Mouse (Mus musculus) kidney, adult 2 months (tissue): ENCODE measurements at regions not wholly inside any gene's neighbourhood (a gene's known extent, or its start where the extent isn't known, plus 50 kb on each side); places are given as distances from the start of the nearest gene placed in this dataset.
A peak's percentile ranks its signal among the peaks of the same experiment; 100 is the strongest.

Experiments used
- DNase-seq: peaks from one replicate; pipeline ENCODE4 v3.0.0; 2021
- H3K27ac ChIP-seq: fragments of 200-500 bp; 2 replicates; pipeline ENCODE4 v1.5.1; 2012; ENCODE audit warnings: low read depth, low read length, control low read depth, inconsistent platforms; ENCODE audit not compliant: insufficient read depth
- H3K27me3 ChIP-seq: fragments of 200-500 bp; replicated peaks from 2 replicates; pipeline ENCODE4 v1.6.1; 2012; ENCODE audit warnings: mild to moderate bottlenecking, moderate library complexity, low read length, inconsistent platforms; ENCODE audit not compliant: control insufficient read depth, insufficient read depth
- H3K36me3 ChIP-seq: fragments of 200-500 bp; 2 replicates; pipeline ENCODE4 v1.6.1; 2012; ENCODE audit warnings: mild to moderate bottlenecking, moderate library complexity, low read length, inconsistent platforms; ENCODE audit not compliant: control insufficient read depth, insufficient read depth
- H3K4me1 ChIP-seq: fragments of 200-500 bp; 2 replicates; pipeline ENCODE4 v1.6.1; 2011; ENCODE audit warnings: low read length; ENCODE audit not compliant: control insufficient read depth, insufficient read depth
- H3K4me3 ChIP-seq: fragments of 200-500 bp; 2 replicates; pipeline ENCODE4 v1.5.1; 2011; ENCODE audit warnings: mild to moderate bottlenecking, low read depth, low read length, control low read depth; ENCODE audit not compliant: insufficient read depth
- CTCF ChIP-seq: fragments of 200-500 bp; conservative IDR thresholded peaks from 2 replicates; pipeline ENCODE4 v1.5.1; 2011; ENCODE audit warnings: low read depth, mild to moderate bottlenecking, control low read depth, low read length, moderate library complexity, mixed read lengths; ENCODE audit not compliant: insufficient read depth, insufficient read length
- POLR2A ChIP-seq: fragments of 200-500 bp; IDR thresholded peaks from one replicate; pipeline ENCODE4 v1.6.1; 2011; ENCODE audit warnings: low read depth, low read length, control low read depth
- WGBS: fragments of 180-500 bp; shearing (Covaris S2); methylation state at CpG from one replicate; pipeline ENCODE4 v1.1.7; 2018; 5-methylcytosine and 5-hydroxymethylcytosine counted together

DNA sequence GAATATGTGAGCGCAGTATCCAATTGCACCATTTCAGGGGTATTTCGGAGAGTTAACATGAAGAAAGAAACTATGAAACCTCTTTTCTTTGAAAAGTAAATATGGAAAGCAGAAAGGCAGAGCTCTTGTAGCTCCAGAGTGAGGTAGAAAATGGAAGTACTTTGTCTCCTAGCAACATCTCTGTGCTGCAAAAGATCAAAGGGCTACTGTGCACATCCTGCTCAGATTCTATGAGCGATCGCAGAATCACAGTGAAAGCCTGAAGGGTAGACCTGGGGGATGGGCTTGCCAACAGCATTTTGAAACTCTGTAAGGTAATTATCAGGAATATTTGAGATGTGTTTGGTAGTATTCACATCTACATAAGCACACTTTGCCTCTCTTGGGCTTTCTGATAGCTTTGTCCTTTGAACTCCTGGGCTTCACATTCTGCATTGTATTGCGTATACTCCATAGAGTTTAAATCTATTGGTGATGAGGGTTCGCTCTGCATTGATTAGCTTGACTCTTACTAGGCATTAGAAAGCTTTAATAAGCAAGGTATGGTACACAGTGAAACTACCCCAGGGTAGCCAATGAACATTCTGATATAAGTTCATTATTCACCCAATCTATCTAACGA, 459.5 kb upstream of the Lmcd1 start:
- TF ChIP-seq POLR2A: no peak
- TF ChIP-seq CTCF: no peak
- Histone ChIP-seq H3K27ac (no peak overlapping the region), H3K27me3 (no peaks in the 10 kb centered on the region), H3K36me3 (no peaks in the 10 kb centered on the region), H3K4me1 (no peaks in the 10 kb centered on the region), H3K4me3 (no peak overlapping the region)
- 88% methylated on average over 7 of the region's 7 CpGs for WGBS
- no peak for DNase-seq

- Histone ChIP-seq H3K27me3 (no peaks in the 10 kb centered on the region), H3K4me1 (no peaks in the 10 kb centered on the region), H3K36me3 (no peaks in the 10 kb centered on the region), H3K4me3 (no peak overlapping the region), H3K27ac (no peak overlapping the region)
- TF ChIP-seq CTCF (no peak), POLR2A (no peak)
- no peak for DNase-seq
These were observed 458.4 kb upstream of the Lmcd1 start for GRCm38 (mm10) chr6:111815150-111815549.

GRCm38 (mm10) chr6:111820265-111820664, 453.3 kb upstream of the Lmcd1 start:
- H3K27me3 ChIP-seq: no peaks in the 10 kb centered on the region
- TF ChIP-seq POLR2A (no peak), CTCF (no peak)
- WGBS: 76% methylated on average over 3 of the region's 3 CpGs
- DNase-seq: no peak
- no peaks in the 10 kb centered on the region for H3K36me3 ChIP-seq
- H3K4me1 ChIP-seq: no peaks in the 10 kb centered on the region
- no peak overlapping the region for H3K27ac ChIP-seq
- H3K4me3 ChIP-seq: no peak overlapping the region

DNA sequence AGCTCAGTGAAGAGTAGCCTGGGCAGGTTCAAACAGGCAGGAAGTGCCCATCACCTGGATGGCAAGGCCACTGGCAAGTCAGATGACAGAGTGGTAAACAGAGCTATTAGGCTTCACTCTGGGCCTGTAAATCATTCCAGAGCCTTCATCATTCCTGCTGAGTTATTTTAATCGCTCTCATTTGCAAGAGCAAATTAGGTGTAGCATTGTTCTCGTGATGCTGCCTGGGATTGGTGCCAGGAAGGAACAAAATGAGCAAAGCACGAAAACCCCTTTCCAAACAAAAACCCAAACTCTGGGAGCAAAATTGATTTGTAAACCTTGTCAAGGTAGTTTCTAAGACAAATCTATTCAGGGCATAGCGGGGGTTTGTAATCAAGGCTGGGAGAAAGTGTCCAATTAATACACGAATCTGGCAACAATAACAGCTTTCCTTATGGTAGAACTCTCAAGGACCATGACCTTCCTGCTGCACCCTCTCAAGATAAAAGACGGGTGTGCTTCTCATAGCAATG, 429.2 kb upstream of the Lmcd1 start:
- Histone ChIP-seq H3K4me1 (no peaks in the 10 kb centered on the region), H3K36me3 (no peaks in the 10 kb centered on the region), H3K27ac (no peak overlapping the region), H3K27me3 (no peaks in the 10 kb centered on the region), H3K4me3 (no peak overlapping the region)
- DNase-seq: peak; percentile 1
- TF ChIP-seq CTCF (no peak), POLR2A (no peak)
- WGBS: 50% methylated on average over 6 of the region's 6 CpGs

DNA sequence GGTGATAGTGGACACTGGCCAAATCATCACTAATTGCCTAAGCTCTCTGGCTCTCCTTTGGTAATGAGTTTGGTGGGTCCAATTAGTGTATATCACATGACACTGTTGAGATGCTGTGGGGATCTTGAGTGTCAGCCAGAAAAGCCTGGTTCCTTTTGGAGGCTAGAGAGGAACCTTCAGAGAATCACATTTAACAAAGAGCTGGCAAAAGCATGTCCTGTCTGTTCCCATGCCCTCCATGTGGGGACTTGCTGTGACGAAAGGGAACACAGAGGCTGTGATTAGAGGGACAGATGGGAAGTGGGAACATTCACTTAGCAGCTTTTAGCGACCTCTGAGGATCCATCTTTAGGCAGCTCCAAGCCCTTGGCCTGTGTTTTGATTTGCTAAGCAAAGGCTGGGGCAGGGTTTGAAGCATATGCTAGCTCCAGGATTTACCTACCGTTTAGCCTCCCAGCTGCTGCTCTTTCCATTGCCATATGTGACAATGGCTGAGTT, 407.4 kb upstream of the Lmcd1 start:
- WGBS: 72% methylated on average over 3 of the region's 3 CpGs
- Histone ChIP-seq H3K4me1 (no peaks in the 10 kb centered on the region), H3K36me3 (no peaks in the 10 kb centered on the region), H3K4me3 (no peak overlapping the region), H3K27ac (no peak overlapping the region), H3K27me3 (no peaks in the 10 kb centered on the region)
- DNase-seq: no peak
- TF ChIP-seq POLR2A (no peak), CTCF (no peak)

- DNase-seq: no peak
- H3K4me3 ChIP-seq: no peak overlapping the region
- H3K27me3 ChIP-seq: no peaks in the 10 kb centered on the region
- no peaks in the 10 kb centered on the region for H3K36me3 ChIP-seq
- no peaks in the 10 kb centered on the region for H3K4me1 ChIP-seq
- TF ChIP-seq CTCF: no peak
- 69% methylated on average over 1 of the region's 1 CpGs for WGBS
- H3K27ac ChIP-seq: no peak overlapping the region
These were observed 391.0 kb upstream of the Lmcd1 start for GRCm38 (mm10) chr6:111882557-111882956.

- Histone ChIP-seq H3K36me3 (no peaks in the 10 kb centered on the region), H3K4me1 (no peaks in the 10 kb centered on the region), H3K27me3 (no peaks in the 10 kb centered on the region), H3K4me3 (no peak overlapping the region), H3K27ac (no peak overlapping the region)
- DNase-seq: no peak
- WGBS: 73% methylated on average over 1 of the region's 1 CpGs
- TF ChIP-seq CTCF: no peak
- TF ChIP-seq POLR2A: no peak
These were observed 389.6 kb upstream of the Lmcd1 start for GRCm38 (mm10) chr6:111883946-111884345.

DNA sequence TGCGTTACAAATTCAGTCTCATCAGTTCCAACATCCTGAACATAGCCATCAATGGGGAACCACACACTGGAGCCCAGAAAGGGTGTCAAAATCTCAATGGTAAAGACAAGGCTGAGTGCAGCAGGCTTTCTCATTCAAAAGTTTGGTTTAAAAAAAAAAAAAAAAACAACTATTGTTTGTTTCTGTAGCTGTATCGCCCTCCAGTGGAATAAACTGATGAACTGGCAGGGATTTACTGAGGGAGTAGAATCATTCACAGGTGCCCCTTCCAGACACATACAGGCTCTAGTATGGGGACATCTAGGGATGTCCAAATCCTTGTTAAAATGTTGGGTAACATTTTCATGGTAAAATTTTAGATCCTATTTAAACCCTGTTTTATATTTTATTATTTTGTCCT, 361.6 kb upstream of the Lmcd1 start:
- Histone ChIP-seq H3K36me3 (no peaks in the 10 kb centered on the region), H3K4me3 (no peak overlapping the region), H3K27me3 (no peaks in the 10 kb centered on the region), H3K4me1 (no peaks in the 10 kb centered on the region), H3K27ac (no peak overlapping the region)
- DNase-seq: no peak
- TF ChIP-seq POLR2A (no peak), CTCF (no peak)
- WGBS: 60% methylated on average over 2 of the region's 2 CpGs
